Mouse (Mus musculus): Measurements from ENCODE around the gene Smyd3.

DNA sequence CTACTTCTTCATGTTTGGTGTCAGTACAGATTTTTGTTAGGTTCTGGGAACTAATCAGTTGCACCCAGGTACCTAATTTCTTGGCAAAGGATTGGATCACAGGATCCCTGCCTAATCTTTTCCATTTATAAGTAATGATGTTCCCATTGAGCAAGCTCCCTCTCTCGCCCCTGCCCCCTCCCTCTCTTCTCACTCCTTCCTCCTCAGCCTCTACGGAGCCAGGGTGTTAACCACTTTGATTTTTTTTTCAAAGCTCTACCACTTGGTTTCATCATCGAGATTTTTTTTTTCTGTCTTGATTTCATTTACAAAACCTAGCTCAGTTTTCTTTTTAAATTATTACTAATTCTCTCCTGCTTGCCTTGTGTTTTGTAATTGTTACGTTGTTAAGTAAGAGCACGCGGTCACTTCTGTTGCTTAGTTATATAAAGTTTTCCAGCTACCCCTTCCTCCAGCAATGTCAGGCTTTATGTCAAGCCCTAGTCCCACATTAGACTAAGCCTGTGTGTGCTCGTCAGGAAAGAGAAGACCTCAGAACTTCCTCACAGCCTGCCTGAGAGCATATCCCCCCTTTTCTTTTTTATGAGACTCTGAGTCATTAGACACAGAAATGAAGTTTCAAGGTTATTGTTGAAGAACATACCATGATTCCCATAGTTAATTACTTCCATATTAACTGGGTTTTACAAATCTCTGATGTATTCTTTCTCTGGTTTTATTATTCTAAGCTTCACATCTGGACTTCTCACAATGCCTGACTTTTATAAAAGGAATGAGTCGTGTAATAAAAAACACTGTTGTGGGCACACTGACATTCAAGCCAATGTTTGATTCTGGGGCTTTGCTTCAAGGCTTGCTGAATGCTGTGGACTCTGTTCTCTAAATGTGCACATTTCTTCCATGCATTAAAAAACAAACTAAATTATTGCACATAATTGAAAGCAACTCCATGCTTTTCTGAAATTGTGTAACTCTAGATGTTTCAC is 156.1 kb downstream of the Smyd3 start:
- no peak for TF ChIP-seq CTCF (IDR thresholded peaks at IDR 0.05; ENCODE audit: low read depth, low read length)
- no peak for TF ChIP-seq POLR2A (IDR thresholded peaks at IDR 0.05; ENCODE audit: insufficient read depth, low read length)
- TF ChIP-seq EP300 (IDR thresholded peaks at IDR 0.05; ENCODE audit: insufficient read depth, low read depth, low read length) = no peak
